Mouse (Mus musculus): ENCODE data around the gene Rab1b.

Rab1b gene

GRCm38 (mm10) chr19:5071545-5072369 is 35.1 kb downstream of the Rab1b start:
- in situ Hi-C loops (cut with MseI, MboI), result no loop called here

- in situ Hi-C loops (cut with MseI, MboI), result no loop called here
Observed at GRCm38 (mm10) chr19:5071077-5071476, 35.8 kb downstream of the Rab1b start.

- in situ Hi-C loops (cut with MseI, MboI), result no loop called here
Observed at GRCm38 (mm10) chr19:5069978-5070377, 36.9 kb downstream of the Rab1b start.

- in situ Hi-C loops (cut with MseI, MboI), result no loop called here
Observed at GRCm38 (mm10) chr19:5069486-5069885, 37.4 kb downstream of the Rab1b start.

- in situ Hi-C loops (cut with MseI, MboI), result no loop called here
Observed at GRCm38 (mm10) chr19:5068570-5069234, 38.2 kb downstream of the Rab1b start.

DNA sequence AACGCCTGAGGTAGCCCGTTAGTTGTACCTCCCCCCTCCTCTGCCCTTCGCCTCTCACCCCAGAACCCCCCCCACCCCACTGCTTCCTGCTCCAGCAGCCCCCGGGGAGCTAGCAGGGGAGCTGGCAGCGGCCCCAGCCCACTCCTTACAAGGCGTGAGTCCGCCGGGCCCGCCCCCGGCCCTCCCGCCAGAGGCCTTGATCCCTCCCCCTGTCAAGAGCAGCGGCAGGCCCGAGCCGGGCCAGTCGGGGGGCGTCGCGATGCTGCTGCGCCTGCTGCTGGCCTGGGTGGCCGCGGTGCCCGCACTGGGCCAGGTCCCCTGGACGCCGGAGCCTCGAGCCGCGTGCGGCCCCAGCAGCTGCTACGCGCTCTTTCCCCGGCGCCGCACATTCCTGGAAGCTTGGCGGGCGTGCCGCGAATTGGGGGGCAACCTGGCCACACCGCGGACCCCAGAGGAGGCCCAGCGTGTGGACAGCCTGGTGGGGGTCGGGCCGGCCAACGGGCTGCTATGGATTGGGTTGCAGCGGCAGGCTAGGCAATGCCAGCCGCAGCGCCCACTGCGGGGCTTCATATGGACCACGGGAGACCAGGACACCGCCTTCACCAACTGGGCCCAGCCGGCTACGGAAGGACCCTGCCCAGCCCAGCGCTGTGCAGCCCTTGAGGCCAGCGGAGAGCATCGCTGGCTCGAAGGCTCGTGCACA is 38.9 kb downstream of the Rab1b start, which contains the start of gene Cd248:
TSS of gene Cd248 (plus strand) at position 212 of the 703 bp plus-strand sequence.
- in situ Hi-C loops (cut with MseI, MboI), result no loop called here

- in situ Hi-C loops (cut with MseI, MboI), result no loop called here
Observed at GRCm38 (mm10) chr19:5067040-5067799, 39.7 kb downstream of the Rab1b start.

DNA sequence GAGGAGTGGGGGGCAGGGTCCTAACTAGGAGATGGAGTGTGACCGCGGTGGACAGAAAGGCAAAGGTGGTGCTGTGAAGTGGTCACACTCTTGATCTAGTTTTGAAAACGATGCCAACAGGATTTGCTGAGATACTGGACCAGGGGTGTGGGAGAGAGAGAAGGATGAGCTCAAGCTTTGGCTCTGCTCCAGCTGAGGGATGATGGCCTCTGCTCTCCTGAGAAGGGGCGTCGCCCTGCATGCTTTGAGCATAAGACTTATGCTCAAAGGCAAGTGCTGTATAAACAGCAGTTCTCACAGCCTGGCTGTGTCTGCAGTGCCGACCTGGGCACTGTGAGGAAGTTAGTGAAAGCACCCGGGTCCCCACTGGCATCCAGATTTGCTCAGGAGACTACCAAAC is 41.8 kb downstream of the Rab1b start:
- in situ Hi-C loops (cut with MseI, MboI), result no loop called here

DNA sequence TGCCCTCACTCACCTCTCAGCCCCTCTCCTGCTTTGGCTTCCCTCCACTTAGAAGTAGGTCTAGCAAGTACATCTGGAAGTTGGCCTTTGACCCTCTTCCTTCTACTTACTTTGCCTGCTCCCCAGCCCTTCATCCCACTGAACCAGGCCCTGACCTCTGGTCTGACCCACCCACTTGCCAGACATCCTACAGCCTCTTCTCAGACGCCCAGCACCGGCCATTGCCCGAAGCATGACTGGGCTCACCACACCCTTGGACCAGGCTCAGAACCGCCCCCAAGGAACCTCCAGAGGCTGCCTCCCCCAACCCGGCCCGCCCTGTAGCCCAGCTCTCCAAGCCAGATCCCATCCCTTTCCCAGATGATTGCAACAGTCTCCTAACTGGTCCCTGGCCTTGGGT is 44.4 kb downstream of the Rab1b start:
- in situ Hi-C loops (cut with MseI, MboI), result no loop called here

- in situ Hi-C loops (cut with MseI, MboI), result no loop called here
Observed at GRCm38 (mm10) chr19:5062041-5062440, 44.8 kb downstream of the Rab1b start.

- in situ Hi-C loops (cut with MseI, MboI), result no loop called here
Observed at GRCm38 (mm10) chr19:5060365-5061330, 46.2 kb downstream of the Rab1b start.

GRCm38 (mm10) chr19:5058801-5059771 is 47.8 kb downstream of the Rab1b start:
- in situ Hi-C loops (cut with MseI, MboI), result no loop called here

DNA sequence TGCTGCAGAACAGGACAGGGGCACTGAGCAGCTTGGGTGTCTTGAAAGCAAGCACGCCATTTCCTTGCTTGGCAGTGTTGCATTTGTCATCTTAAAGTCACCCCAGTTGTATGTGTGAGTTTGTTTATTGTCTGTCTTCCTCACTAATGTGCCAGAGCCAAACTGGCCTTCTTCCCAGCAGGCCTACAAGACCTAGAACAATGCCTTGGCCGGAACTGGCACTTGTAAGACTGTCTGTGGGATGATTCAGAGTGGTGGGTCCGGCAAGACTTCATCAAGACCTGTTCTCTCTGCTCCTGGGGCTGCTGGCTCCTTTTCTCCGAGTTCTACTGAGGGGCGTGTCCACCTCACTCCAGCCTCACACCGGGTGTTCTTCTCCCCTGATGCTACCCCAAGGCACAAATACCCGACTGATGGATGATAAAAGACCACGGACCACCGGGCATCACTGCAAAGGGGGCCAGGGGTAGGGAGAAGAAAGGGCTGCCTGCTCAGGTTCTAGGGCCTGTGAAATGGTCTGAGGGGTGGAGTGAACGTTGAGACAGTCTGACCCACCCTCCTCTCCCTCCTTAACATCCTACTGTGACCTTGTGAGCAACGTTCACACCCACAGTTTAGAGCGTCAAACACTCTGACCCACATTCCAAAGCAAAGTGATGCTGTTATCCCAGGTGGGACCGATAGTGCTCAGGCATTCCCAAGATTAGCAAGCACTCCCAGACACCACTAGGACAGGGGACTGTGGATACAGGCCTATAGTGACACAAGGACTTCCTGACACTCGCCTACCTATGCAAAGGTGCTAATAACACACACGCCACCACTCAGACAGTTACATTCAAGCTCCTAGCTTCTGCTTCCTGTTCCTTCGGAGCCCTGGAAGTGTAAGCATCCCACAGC is 48.7 kb downstream of the Rab1b start:
- in situ Hi-C loops (cut with MseI, MboI), result no loop called here

DNA sequence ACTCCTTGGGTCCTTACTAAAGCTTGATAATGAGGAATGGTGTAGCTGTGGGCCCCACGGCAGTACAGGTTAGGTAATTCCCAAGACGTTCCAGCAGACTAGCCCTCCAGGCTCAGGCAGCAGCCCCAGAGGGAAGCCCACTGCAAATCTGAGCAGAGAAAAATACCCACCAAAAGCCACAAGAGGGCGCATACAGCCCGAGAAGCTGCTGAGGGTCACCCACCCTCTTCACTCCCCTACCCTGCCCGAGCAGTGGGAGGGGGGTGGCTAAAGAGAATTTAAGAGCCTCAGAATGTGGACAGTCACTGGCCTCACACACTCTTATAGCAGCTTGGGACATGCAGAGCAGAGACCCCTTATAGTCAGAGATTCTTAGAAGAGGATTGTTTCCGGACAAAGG is 50.6 kb downstream of the Rab1b start:
- in situ Hi-C loops (cut with MseI, MboI), result no loop called here

- in situ Hi-C loops (cut with MseI, MboI), result no loop called here
Observed at GRCm38 (mm10) chr19:5053909-5054308, 53.0 kb downstream of the Rab1b start.

DNA sequence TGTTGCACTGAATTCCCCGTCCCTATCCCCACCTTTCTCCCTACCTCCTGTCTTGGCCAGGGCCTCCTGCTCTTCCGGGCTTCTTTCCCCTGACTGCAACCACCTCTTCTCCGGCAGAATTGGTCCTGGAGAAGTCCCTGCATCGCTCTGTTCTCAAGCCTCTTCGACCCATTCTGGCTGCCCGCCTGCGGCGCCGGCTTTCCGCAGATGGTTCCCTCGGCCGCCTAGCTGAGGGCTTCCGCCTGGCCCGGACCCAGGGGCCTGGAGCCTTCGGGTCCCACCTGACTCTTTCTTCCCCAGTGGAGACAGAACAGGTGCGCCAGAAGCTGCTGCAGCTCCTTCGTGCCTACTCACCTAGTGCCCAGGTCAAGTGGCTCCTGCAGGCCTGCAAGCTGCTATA is 54.0 kb downstream of the Rab1b start:
- in situ Hi-C loops (cut with MseI, MboI), result no loop called here

DNA sequence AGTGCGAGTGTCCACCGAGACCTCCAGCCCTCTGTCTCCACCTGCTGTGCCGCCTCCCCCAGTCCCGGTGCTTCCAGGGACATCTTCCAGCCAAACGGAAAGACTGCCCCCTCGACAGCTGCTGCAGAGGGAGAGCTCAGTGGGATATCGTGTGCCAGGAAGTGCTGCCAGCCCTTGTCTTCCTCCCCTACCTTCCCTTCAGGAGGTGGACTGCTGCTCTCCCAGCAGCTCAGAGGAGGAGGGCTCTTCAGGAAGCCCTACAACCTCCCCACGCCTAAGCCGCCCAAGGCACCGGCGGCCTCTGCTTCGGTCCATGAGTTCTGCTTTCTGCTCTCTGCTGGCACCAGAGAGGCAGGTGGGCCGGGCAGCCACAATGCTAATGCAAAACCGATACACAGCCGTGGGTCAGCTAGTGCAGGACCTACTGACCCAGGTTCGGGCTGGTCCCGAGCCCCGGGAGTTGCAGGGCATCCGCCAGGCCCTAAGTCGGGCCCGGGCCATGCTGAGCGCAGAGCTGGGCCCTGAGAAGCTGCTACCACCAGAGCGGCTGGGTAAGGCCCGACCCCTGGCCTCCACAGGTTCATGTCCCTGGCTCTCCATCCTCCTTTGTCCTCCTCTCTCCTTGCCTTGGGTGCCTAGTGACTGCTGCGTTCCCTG is 54.6 kb downstream of the Rab1b start:
- in situ Hi-C loops (cut with MseI, MboI), result no loop called here

DNA sequence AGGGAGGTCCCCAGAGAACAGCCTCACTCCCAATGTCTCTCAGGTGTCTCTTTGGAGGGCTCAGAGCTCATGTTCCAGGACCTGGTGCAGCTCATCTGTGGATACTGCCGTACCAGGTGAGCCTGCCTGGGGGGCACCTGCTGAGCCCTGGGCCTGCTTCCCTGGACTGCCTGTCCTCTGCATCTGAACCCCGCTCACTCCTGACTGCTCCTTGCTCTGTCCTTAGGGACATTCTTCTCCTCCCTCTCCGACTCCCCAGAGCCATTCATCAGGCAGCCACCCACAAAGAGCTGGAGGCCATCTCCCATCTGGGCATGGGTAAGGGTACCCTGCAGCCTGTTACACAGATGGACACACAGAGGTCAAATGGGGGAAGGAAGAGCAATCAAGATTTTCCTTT is 55.4 kb downstream of the Rab1b start:
- in situ Hi-C loops (cut with MseI, MboI), result no loop called here
